Mouse (Mus musculus): Measurements from ENCODE around the gene Cntn3. TPM values are rescaled to one million over a fixed set of nuclear protein-coding genes. Genes with fewer than 3 reads are reported as not detected.

Gene Cntn3
- 2.9 and 3.8 TPM in 2 replicates for polyA plus RNA-seq (2012; rRNA removed)

DNA sequence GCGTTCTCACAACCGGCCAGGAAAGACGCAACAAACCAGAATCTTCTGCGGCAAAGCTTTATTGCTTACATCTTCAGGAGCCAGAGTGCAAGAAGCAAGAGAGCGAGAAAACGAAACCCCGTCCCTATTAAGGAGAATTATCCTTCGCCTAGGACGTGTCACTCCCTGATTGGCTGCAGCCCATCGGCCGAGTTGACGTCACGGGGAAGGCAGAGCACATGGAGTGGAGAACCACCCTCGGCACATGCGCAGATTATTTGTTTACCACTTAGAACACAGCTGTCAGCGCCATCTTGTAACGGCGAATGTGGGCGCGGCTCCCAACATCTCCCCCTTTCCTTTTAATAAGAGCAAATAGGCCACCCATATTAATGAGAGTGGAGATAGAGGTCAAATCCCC lies at the start of gene Cntn3:
Gene Cntn3 (minus strand): TSS at position 101 of the 400 bp plus-strand sequence.

Measured in central nervous system, embryonic 14 days (tissue).